Mouse (Mus musculus) layer of hippocampus, postnatal 25 days (tissue): ENCODE measurements around the gene Clasp1. TPM values are rescaled to one million over a fixed set of nuclear protein-coding genes. Genes with fewer than 3 reads are reported as not detected.

Source experiments
- DNase-seq, 2 experiments: peaks; one replicate each; pipeline ENCODE4 v3.0.0; 2022; ENCODE audit warnings: mixed read lengths in 2 of 2, low spot score in 1 of 2; ENCODE audit errors: extremely low spot score in 1 of 2
- total RNA-seq, 2 experiments: library from RNA; stranded (reverse); gene quantifications; 2 replicates each; pipeline ENCODE4 v1.2.3; 2021

Gene Clasp1
- 100 to 1,000 TPM in 1 of 2 experiments, 10 to 100 TPM in 1; 88.7 to 103 TPM for total RNA-seq

DNA sequence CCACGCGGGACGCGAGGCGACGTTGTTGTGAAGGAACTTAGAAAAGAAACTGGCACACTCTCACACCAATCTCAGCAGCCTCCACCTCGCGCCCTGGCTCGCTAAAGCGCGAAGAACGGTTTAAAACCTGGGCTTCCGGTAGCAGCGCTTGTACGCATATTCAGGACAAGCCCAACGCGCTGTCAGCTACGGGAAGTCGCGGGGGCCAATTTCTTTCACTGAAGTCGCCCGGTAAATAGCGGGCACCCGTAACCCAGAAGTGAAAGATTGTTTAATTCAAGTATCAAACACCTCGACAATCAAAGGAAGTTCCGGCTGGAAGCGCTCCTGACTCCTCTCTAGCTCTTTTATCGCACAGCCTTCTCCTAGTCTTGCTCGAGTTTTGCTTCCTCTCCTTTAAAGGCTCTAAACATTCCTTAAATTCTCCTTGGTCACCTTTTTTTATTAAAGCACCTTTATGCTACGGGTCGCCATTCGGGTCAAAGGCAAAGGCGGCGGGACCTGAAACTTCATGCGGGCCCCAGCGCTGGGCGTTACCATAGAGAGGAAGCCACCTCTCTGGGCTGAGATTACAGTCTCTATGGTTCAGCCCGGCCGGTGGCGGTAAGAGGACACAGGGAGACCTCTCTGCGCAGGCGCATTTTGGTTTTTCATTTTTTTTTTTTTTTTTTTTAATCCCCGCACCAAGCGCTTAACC lies at the start of gene Clasp1:
Clasp1 (plus strand) TSS at position 302 of the 697 bp plus-strand sequence.
- DNase-seq: peak; percentile 86 to 96

DNA sequence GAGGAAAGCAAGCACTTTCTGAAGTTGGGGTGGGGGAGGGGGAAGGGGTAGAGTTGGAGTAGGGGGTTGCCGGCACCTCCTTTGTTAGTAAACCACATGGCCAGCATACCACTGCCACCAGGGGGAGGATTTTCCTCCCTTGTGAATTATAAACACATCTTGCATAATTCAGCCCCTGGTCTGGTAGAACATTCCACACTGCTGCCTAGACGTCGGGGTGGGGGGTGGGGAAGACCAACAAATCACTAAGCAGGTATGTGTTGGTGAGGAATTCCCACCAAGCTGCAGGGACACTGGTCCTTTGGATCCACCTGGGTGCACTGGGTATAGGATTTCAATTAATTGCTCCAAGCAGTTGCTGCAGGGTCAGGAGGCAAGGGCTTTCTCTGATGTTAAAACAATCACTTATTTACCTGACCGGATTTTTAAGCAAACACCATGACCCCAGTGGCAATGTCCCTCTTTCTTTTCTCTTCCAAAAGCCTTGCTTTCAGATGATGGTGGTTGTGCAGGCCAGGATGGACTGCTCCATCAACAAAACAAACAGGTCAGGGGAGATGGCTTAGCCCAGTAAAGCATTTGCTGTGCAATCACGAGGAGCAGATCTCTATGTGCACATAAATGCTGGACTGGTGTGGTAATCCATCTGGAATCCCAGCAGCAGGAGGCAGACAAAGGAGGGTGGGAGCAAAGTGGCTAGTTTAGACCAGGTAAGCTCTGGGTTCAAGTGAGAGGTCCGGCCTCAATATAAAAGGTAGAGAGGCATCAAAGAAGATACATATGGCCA lies 45.0 kb upstream of the Clasp1 start:
- DNase-seq: no peak

DNA sequence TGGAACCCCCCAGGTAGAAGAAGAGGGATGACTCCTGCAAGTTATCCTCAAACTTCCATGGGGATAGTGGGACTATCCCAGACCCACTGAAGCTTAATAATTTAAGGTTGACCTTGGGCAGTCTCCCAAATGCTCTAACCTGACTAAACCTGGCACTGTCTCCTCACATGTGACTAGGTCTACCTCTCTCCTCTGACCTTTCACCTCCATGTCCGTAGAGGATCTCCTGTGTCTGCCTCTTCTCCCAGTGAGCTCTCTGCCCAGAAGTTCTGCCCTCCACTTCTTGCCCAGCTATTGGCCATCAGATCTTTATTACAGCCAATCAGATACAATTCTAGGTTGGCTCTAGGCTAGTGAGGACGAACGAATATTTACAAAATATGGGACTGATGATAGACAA lies 38.9 kb upstream of the Clasp1 start:
- no peak for DNase-seq

DNA sequence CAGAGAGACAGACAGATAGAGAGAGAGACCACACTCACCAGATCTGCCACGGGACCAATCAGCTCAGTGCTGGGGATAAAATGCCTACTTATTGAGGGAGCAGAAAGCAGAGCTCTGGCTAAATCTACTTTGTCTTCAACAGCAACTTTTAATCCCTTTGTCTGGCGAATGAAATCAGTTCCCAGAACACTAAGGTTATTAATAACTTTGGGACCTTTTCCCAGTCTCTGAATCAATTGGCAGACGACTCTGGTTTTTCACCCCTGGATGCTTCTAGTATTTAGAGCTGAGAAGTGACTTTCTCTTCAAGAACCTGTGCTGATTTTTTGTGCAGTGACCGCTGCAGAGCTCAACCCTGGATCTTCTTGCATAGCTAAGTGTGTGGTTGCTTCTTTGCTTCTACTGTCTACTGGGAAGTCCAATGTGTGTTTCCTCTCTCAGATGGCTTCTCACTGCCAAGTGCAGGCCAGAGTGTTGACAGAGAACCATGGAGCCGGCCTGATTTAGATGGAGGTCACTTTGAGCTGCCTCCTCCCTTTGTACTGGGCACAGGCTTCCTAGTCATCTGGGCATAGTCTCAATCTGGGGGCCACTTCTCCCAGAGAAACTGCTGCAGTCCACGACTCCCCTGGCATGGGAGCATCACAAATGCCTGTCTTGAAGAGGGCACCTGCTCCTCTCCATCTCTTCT lies 29.6 kb upstream of the Clasp1 start:
- DNase-seq: no peak

DNA sequence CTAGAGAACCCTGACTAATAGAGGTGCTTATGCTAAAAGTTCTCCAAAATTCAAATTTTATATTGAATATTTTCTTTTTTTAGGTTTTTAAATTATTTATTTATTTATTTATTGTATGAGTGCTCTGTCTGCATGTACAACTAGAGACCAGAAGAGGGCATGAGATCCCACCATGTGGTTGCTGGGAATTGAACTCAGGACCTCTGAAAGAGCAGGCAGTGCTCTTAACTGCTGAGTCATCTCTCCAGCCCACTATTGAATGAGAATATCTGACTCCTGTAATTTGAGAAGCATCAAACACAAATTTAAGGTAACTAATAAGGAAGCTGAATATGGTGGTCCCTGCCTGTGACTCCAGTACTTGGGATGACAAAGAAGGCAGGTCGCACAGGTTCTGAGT lies 20.9 kb upstream of the Clasp1 start:
- no peak for DNase-seq

DNA sequence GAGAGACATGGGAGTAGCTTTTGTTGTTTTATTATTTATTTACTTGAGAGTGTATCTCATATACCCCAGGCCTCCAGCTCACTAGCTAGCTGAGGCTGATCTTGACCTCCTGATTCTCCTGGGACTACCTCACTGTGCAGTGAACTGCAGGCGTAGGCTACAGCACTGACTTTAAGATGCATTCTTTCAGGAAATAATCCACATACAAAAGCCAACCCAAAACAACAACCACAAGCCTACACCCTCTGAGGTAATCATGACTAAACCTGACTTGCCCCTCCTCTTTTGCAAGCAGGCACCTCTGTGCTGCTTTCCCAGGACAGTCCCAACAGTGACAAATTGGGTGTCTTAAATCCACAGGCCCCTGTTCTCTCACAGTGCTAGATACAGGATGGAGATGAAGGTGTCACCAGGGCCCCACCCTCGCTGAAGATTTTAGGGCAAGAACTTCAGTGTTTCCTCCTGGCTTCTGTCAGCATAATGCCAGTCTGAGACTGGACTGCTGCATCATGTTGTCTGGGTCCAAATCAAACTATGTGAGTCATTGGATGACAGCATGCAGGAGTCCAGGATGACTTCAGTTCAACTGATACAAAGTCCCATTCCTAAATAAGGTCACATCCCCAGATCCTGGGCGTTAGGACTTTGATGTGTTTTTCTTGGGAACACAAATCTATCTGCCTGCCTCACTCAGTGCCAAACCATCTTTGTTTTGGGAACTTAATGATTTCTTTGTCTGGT lies 20.0 kb upstream of the Clasp1 start:
- DNase-seq: no peak

DNA sequence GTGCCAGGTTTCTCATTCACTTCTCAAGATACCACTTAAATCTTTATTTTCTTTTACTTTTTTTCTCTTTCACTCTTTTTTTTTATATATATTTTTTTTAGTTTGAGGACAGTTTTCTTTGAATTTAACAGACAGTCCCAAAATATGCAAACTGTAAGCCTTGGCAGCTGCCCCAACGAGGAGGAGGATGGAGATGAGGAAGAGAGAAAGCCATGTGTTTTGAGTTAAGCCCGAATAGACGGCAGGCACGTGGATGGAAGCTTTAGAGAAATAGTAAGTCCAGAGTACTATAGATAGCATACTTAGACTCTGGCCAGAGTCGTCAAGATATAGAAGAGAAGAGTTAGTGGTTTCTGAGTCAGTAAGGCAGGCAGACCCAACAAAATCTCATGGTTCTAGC lies 11.1 kb upstream of the Clasp1 start:
- DNase-seq: no peak

DNA sequence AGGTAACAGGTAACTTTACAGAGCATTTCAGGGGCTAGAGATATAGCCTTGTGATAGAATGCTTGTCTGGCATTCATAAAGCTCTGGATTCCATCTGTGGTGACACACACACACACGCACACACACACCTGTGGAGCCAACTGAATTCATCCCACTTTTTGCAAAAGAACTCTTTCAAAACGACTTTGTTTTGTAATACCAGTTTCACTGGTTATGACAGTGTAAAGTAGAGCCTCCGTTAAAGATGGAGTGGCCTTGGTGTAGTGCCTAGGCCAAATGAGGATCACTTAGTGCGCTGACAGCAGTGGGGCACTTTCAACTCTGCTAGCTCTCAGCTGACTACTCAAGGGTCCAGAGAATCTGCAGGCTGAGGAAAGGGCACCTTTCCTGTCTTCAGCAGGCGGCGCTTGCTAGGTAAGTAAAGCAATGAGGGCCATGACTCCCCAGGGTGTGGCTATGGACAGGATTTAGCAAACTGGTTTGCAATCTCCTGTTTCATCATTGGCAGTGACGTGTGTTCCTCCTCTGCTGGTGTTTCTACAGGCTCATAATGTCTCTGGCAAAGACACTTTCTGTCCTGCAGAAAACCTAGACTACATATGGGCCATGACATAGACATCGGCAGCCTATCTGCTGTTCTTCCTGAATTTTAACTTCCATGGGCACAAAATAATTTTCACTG lies 8.6 kb upstream of the Clasp1 start:
- no peak for DNase-seq

DNA sequence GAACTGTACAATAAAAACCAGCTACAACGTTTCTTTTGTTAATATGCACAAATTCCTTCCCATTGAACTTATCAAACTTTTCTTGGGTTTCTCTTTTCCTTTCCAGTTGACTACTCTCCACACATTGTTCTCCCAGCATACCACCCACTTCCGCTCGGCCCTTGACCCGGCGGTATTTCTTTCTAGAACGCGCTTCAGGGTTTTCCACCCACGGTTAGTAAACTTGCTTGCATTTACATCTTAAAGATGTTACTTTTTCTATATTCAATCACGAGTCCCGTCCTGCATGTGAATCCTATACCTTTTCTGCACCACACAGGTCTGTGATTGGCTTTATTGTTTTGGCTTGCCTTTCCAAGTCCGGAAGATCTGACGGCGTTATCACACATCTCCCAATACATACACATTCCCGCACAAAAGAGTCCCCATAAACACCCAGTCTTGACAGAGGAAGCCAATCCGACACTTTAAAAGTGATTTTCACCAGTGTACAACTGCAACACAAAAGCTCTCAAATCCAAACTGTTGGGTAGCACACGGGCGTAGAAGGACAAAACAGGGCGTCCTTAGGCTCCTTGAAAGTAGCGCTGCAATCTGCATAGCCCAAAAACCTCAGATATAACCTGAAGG lies 616 bp upstream of the Clasp1 start:
- DNase-seq: peak; percentile 19 to 43

DNA sequence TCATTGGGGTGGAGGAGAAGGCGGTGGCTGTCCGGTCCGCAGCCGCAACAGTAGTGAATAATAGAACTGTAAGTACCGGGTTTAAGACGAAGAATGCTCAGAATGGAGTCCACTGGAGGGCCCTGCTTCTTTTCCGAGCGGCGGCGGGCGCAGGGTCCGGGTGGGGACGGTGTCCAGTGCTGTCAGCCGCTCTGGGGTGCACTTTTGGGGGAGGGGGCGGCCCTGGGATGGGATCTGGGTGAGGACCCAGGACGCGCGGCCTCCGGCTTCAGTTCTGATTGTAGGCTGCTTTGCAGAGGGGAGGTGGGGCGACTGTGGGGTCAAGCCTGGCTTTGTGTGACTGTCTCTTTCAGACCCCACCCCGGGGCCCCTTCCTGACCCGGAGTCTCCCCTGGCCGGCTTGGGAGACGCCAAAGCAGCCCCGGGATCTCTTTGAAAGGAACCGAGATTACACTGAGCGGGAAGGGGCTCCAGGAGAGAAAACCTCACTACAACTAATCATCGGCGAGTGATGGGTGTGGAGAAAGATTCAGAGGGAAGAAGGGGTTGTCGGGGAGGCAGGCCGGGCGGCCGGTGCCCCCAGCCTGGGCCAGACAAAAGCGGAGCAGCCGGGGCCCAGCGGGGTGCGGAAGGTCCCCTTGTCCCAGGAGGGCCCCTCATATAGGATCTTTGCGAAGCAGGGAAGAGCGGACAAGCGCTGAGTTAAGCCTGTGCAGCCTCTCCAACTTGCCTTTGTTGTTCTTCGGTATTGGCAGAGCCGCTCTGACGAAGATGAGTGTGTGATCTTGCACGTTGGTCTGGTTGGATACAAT lies 802 bp downstream of the Clasp1 start:
- peak; percentile 29 to 63 for DNase-seq

DNA sequence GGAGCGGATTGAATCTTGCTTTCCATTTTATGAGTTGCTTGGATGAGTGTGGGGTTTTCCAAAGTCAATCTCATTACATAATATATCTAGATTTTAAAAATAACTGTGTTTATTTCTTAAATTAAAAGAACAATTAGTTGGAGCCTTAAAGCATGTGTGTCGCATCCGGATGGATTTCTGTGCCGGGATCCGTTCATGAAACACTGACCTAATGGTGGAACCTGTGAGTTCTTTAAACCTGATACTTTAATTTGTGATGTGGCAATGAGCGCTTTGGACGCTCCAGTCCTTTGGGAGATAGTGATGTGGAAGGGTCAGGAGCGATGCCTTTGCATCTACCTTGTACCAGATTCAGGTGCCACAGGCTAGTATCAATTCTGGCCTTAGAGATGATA lies 1.4 kb downstream of the Clasp1 start:
- DNase-seq: no peak

DNA sequence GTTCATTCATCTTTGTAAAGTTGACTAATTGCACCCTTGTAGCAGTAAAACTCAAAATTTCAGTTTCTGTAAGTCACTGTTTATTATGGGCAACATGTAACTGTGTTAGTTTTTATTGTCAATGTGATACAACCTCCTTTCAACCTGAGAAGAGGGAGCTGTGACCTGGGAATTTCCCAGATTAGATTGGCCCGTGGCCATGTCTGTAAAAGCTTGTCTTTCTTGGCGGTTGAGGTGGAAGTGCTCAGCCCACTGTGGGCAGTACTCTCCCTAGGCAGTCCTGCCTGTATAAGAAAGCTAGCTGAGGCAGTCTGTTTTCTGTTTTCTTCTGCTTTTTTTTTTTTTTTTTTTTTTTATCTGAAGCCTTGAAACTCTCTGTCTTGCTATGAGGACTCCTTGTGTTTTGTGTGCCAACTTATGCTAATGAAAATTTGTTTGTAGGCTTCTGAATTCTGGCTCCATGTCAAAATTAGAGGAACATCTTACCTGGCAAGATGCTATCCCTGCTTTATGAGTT lies 2.1 kb downstream of the Clasp1 start:
- no peak for DNase-seq

DNA sequence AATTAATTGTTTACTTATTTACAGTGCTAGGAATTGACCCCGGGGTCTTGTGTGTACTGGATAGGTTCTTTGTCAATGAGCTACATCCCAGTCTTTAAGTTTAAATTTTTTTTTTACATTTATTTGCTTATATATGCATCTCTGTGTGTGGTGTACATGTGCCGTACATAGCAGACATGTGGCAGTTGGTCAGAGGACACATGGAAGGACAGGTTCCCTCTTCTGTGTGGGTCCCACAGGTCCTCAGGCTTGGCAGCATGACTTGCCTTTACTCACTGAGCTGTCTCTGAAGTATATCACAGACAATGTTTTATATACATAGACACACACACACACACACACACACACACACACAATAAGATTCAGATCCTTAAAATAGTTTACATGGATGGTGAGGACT lies 3.4 kb downstream of the Clasp1 start:
- DNase-seq: no peak

DNA sequence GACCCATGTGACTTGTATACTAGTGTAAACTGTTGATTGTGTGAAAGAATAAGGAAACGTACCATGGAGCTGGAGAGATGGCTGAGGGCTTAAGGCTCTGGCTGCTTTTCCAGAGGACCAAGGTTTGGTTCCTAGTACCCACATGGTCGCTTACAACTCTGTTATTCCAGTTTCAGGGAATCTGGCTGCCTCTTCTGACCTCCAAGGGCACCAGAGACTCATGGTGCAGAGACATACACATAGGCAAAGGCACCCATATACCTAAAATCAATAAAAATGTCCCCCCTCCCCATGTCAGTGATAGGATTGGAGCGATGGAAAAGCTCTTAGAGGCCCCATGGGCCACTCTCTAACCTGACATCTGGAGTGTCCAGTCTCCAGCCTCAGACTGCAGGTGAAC lies 5.1 kb downstream of the Clasp1 start:
- no peak for DNase-seq

DNA sequence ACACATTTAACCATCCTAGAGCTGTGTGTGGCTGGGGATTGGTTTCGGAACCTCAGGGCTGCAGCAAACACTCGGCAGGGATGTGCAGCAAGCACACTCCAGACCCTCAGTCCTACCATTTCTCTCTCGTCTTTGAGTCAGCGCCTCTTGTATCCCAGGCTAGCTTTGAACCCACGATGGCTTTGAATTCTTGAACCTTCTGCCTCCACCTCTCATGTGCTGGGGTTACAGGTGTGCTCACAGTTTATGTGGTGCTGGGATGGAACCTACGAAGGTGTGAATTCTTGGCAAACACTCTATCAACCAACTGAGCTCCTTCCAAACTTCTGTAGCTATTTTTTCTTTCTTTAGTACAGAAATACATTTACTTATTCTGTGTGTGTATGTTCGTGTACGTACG lies 9.0 kb downstream of the Clasp1 start:
- no peak for DNase-seq

DNA sequence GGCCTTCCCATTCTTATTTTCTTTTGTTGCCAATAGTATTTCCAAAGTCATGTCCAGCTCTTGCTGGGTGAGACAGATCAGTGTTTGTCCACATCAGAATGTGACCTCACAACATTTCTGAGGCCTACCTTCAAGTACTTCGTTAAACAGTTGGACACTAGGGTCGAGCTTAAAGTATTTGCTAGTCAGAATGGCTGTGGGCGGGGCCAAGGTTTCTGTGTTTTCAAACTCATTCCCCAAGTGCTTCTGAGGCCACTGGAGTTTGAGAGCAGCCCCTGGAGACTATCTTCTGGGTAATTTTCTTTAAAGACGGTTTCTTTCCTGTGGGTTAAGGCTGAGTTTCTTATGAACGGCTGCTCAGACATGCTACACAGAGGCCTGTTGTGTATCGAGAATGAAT lies 9.7 kb downstream of the Clasp1 start:
- DNase-seq: no peak

DNA sequence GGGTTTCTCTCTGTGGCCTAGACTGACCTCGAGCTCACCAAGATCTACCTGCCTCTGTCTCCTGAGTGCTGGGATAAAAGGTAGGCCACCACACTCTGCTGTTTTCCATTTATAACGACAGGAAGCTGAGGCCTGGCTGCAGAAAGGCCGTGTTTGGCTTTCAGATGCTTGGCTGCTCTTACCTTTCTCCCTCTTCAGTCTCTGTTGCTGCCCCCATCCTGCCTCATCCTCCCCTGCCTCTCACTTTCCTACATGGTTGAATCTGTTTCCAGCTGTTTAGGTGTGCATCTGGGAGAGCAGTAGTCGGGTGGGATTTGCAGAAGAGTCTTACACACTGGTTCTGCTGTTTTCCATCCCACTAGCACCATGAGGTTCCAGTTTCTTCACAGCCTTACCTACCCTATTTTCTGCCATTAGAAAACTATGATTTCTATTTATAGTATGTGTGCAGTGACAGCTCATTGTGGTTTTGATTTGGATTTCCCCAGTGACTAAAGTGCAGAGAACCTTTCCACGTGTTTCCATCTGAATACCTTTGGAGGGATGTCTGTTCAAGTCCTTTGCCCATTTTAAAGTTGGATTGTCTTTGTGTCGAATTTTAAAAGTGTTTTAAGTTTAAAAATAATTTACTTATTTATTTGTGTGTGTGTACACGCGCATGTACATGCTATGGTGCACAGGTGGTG lies 10.9 kb downstream of the Clasp1 start:
- DNase-seq: no peak

DNA sequence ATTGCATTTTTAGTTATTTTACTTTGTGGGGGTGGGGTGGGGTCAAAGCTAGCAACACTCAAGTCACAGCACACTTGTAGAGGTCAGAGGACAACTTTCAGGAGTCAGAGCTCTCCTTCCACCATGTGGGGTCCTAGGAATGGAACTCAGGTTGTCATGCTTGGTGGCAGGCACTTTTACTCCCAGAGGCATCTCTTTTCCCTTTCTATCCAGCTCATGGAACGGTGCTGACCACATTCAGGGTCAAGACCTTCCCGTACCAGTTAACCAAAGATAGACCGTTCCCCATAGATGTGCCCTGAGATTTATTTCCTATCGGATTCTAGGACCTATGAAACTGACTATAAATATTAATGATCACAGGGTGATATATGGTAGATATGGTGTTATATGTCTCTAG lies 13.1 kb downstream of the Clasp1 start:
- no peak for DNase-seq
